Mouse (Mus musculus) CH12.LX (cell line): Measurements from ENCODE around the gene Arid4b. TPM values are rescaled to one million over a fixed set of nuclear protein-coding genes. Genes with fewer than 3 reads are reported as not detected.

Experiments
- DNase-seq: peaks from one replicate; pipeline ENCODE4 v3.0.0-alpha.2; 2013; ENCODE audit errors: extremely low read depth
- H3K27ac ChIP-seq: 2 replicates; pipeline ENCODE4 v1.5.1; 2012; ENCODE audit warnings: low read depth, mild to moderate bottlenecking, control low read depth, moderate library complexity; ENCODE audit not compliant: insufficient read depth
- H3K27me3 ChIP-seq: replicated peaks from 2 replicates; pipeline ENCODE3; 2012; ENCODE audit warnings: inconsistent platforms
- H3K36me3 ChIP-seq, 2 experiments: replicated peaks in 1 of 2; 2 replicates each; pipeline versions ENCODE3 to v1.6.1; 2012; ENCODE audit warnings: inconsistent platforms in 1 of 2, low read length in 1 of 2, mild to moderate bottlenecking in 1 of 2, mixed read lengths in 1 of 2, moderate library complexity in 1 of 2; ENCODE audit not compliant: control insufficient read depth in 1 of 2, insufficient read depth in 1 of 2
- H3K4me1 ChIP-seq, 2 experiments: 2 replicates each; pipeline ENCODE4 v1.6.1; 2012; ENCODE audit warnings: inconsistent platforms in 1 of 2, moderate library complexity in 1 of 2; ENCODE audit not compliant: insufficient read depth in 2 of 2, control insufficient read depth in 1 of 2
- H3K4me2 ChIP-seq: 2 replicates; pipeline ENCODE4 v1.6.1; 2012; ENCODE audit warnings: low read depth, mild to moderate bottlenecking, control low read depth; ENCODE audit not compliant: poor library complexity, insufficient read depth, severe bottlenecking
- H3K4me3 ChIP-seq, 3 experiments: fragments of 150-350 bp in 1 of 3; sonication (generic) in 1 of 3; replicated peaks in 1 of 3; 2 replicates each; pipeline versions ENCODE3 to v1.5.1; 2011 to 2012; ENCODE audit warnings: low read depth in 2 of 3, low read length in 2 of 3, mild to moderate bottlenecking in 2 of 3, moderate library complexity in 2 of 3, control low read depth in 1 of 3, improper control_type of control experiment in 1 of 3, inconsistent platforms in 1 of 3, mixed read lengths in 1 of 3; ENCODE audit not compliant: poor library complexity in 1 of 3
- H3K79me2 ChIP-seq: replicated peaks from 2 replicates; pipeline ENCODE4 v1.6.1; 2012; ENCODE audit warnings: mild to moderate bottlenecking, moderate library complexity; ENCODE audit not compliant: control insufficient read depth, poor library complexity, insufficient read depth, severe bottlenecking; ENCODE audit errors: extremely low read depth
- H3K9ac ChIP-seq: 2 replicates; pipeline ENCODE4 v1.6.1; 2012; ENCODE audit warnings: low read depth, mild to moderate bottlenecking, control low read depth, moderate library complexity; ENCODE audit not compliant: insufficient read depth
- H3K9me3 ChIP-seq: replicated peaks from 2 replicates; pipeline ENCODE3; 2012; ENCODE audit warnings: low read length, inconsistent platforms, mixed read lengths
- CHD1 ChIP-seq: IDR thresholded peaks from 2 replicates; pipeline ENCODE4 v1.6.1; 2012; ENCODE audit warnings: low read depth, low read length, improper control_type of control experiment, inconsistent platforms
- CTCF ChIP-seq, 2 experiments: IDR thresholded peaks in 1 of 2; conservative IDR thresholded peaks in 1 of 2; 2 replicates each; pipeline ENCODE4 v1.5.1; 2011 to 2012; ENCODE audit warnings: low read depth in 2 of 2, low read length in 2 of 2, improper control_type of control experiment in 1 of 2, inconsistent platforms in 1 of 2, mild to moderate bottlenecking in 1 of 2, moderate library complexity in 1 of 2
- ELF1 ChIP-seq: IDR thresholded peaks from 2 replicates; pipeline ENCODE4 v1.6.1; 2014; ENCODE audit warnings: low read depth, mild to moderate bottlenecking, inconsistent platforms, low read length, improper control_type of control experiment
- EP300 ChIP-seq: IDR thresholded peaks from 2 replicates; pipeline ENCODE4 v1.6.1; 2011; ENCODE audit warnings: low read length, improper control_type of control experiment
- ETS1 ChIP-seq: conservative IDR thresholded peaks from 2 replicates; pipeline ENCODE4 v1.6.1; 2012; ENCODE audit warnings: low read depth, mild to moderate bottlenecking, inconsistent platforms, low read length, improper control_type of control experiment, moderate library complexity
- HCFC1 ChIP-seq: IDR thresholded peaks from 2 replicates; pipeline ENCODE4 v1.6.1; 2012; ENCODE audit warnings: low read depth, mild to moderate bottlenecking, inconsistent platforms, low read length, improper control_type of control experiment
- IRF4 ChIP-seq: IDR thresholded peaks from 2 replicates; pipeline ENCODE4 v1.6.1; 2014; ENCODE audit warnings: low read depth, mild to moderate bottlenecking, inconsistent platforms, low read length, improper control_type of control experiment
- JUN ChIP-seq: IDR thresholded peaks from 2 replicates; pipeline ENCODE4 v1.6.1; 2011; ENCODE audit warnings: low read depth, mild to moderate bottlenecking, low read length, improper control_type of control experiment, moderate library complexity; ENCODE audit not compliant: insufficient read depth
- JUND ChIP-seq: conservative IDR thresholded peaks from 2 replicates; pipeline ENCODE4 v1.6.1; 2011; ENCODE audit warnings: low read depth, low read length, improper control_type of control experiment
- KAT2A ChIP-seq: IDR thresholded peaks from 2 replicates; pipeline ENCODE4 v1.6.1; 2012; ENCODE audit warnings: low read length, improper control_type of control experiment, inconsistent platforms; ENCODE audit not compliant: insufficient replicate concordance
- MAFK ChIP-seq: IDR thresholded peaks from 2 replicates; pipeline ENCODE4 v1.6.1; 2011; ENCODE audit warnings: low read length, improper control_type of control experiment; ENCODE audit not compliant: insufficient replicate concordance
- MAZ ChIP-seq: IDR thresholded peaks from 2 replicates; pipeline ENCODE4 v1.6.1; 2012; ENCODE audit warnings: low read depth, mild to moderate bottlenecking, inconsistent platforms, low read length, improper control_type of control experiment, moderate library complexity
- MXI1 ChIP-seq: IDR thresholded peaks from 2 replicates; pipeline ENCODE4 v1.6.1; 2011; ENCODE audit warnings: mild to moderate bottlenecking, low read depth, low read length, improper control_type of control experiment
- NRF1 ChIP-seq: IDR thresholded peaks from 2 replicates; pipeline ENCODE4 v1.6.1; 2014; ENCODE audit warnings: low read depth, mild to moderate bottlenecking, inconsistent platforms, low read length, improper control_type of control experiment, moderate library complexity
- POLR2AphosphoS2 ChIP-seq: IDR thresholded peaks from 2 replicates; pipeline ENCODE4 v1.6.1; 2011; ENCODE audit warnings: low read depth, low read length, improper control_type of control experiment
- TBP ChIP-seq: conservative IDR thresholded peaks from 2 replicates; pipeline ENCODE4 v1.6.1; 2011; ENCODE audit warnings: low read depth, low read length, improper control_type of control experiment
- TCF12 ChIP-seq: IDR thresholded peaks from 2 replicates; pipeline ENCODE4 v1.6.1; 2014; ENCODE audit warnings: low read depth, mild to moderate bottlenecking, inconsistent platforms, low read length, improper control_type of control experiment
- UBTF ChIP-seq: IDR thresholded peaks from 2 replicates; pipeline ENCODE4 v1.6.1; 2012; ENCODE audit warnings: low read depth, mild to moderate bottlenecking, inconsistent platforms, low read length, improper control_type of control experiment, moderate library complexity
- USF2 ChIP-seq: conservative IDR thresholded peaks from 2 replicates; pipeline ENCODE4 v1.6.1; 2011; ENCODE audit warnings: low read depth, low read length, improper control_type of control experiment
- ZC3H11A ChIP-seq: IDR thresholded peaks from 2 replicates; pipeline ENCODE4 v1.6.1; 2012; ENCODE audit warnings: low read depth, mild to moderate bottlenecking, inconsistent platforms, low read length, improper control_type of control experiment
- ZKSCAN1 ChIP-seq: IDR thresholded peaks from 2 replicates; pipeline ENCODE4 v1.6.1; 2012; ENCODE audit warnings: low read depth, inconsistent platforms, low read length, improper control_type of control experiment, borderline replicate concordance
- ZNF384 ChIP-seq: IDR thresholded peaks from 2 replicates; pipeline ENCODE4 v1.6.1; 2012; ENCODE audit warnings: low read depth, low read length, improper control_type of control experiment, inconsistent platforms
- dilution Hi-C: fragments of 300-500 bp; cut with MboI; formaldehyde crosslinking; loops from 2 replicates; pipeline ENCODE4 v1.14.3; 2020; ENCODE audit warnings: low sequenced_read_pairs; ENCODE audit not compliant: extremely low pct_unique_long_range_greater_than_20kb, extremely low pct_ligation_motif_present
- in situ Hi-C: fragments of 300-500 bp; cut with MboI; formaldehyde crosslinking; loops from 3 replicates; pipeline ENCODE4 v1.14.3; 2019; ENCODE audit warnings: low sequenced_read_pairs, low pct_ligation_motif_present, low pct_unique_long_range_greater_than_20kb, mixed read lengths
- polyA plus RNA-seq: library from polyadenylated mRNA; unstranded; fragments of >175 nt; gene quantifications from 2 replicates; pipeline ENCODE4 v1.2.1, GENCODE M21; 2012; ENCODE audit warnings: low read depth; ENCODE audit not compliant: insufficient read length
- total RNA-seq, 2 experiments: library from RNA; depleted of rRNA; stranded (reverse); fragments of 300-350 nt in 1 of 2; fragments of >200 nt in 1 of 2; gene quantifications; 2 replicates each; pipeline ENCODE4 v1.2.3; 2012 to 2014

Gene Arid4b
- total and polyA plus RNA-seq, 3 experiments: 9.2 to 16.4 (median 9.7) TPM

DNA sequence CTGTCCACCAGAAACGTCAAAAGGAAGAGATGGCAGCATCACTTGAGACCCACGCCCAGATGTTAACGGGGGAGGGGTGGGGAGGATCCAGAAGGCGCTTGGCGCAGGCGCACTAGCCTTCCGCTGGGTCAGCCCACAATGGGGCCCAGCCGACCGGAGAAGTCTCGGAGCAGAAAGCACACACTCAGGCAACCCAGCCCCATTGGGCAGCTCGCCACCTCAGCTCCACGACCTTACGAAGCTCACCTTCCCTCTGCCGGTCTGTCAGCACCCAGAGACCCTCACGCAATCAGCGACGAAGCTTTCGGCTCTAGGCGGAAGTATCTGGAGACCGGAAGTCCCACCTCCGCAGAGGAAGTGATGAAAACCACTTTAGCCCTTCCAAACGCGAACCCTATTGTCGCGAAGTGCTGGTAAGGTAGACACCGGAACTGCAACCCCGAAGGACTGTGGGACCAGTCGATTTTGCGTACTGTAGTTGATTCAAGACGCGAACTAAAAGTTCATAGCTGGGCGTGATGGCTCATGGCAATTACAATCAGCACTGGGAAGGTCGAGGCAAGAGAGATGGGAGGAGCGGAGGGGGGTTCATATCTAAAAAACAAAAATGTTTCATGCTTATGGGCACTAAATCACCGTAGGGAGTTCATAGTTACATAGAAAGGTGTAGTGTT, 23.6 kb upstream of the Arid4b start, which contains the start of gene Tbce (continued):
- no peak for TF ChIP-seq MAFK
- TF ChIP-seq ELF1: peak; percentile 94
- TF ChIP-seq MAZ: no peak
- no peak for TF ChIP-seq CTCF (conservative IDR thresholded peaks at IDR 0.05 in 1 of 2, IDR thresholded peaks at IDR 0.05 in 1 of 2; ENCODE audit: low read depth in 2 of 2, low read length in 2 of 2)
- TF ChIP-seq KAT2A: peak; percentile 79; the same call in 1 of the 2 replicates
- TF ChIP-seq JUN: no peak
- no peak for TF ChIP-seq ZNF384

DNA sequence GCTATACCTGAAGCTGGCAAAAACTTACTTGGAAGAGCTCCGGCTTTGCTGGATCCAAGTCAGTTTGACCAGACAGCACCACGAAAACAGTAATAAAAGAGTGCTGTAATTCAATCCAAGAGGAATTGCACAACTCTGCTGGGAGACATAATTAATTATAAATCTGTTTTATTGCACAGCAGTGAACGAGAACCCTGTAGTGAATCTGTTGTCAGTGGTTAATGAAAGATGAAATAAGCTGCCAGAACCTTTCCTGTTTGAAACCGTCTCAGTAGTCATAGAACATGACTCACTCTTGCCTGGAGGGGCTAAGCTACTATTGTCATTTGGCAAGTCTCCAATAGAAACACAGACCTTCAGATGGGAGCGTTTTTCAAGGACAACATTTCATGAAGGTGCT, 22.8 kb upstream of the Arid4b start:
- Histone ChIP-seq H3K79me2 (peaks cover 35% of the 10 kb centered on the region), H3K27ac (no peak overlapping the region), H3K4me1 (peaks cover 3 to 16% of the 10 kb centered on the region in 2 experiments; a peak in 2 of 4 replicates), H3K9ac (peak overlapping the region; percentile 98), H3K4me3 (peak overlapping the region; percentile 74 to 99 (median 97)), H3K9me3 (no peaks in the 10 kb centered on the region), H3K27me3 (no peaks in the 10 kb centered on the region), H3K4me2 (peak overlapping the region; percentile 90), H3K36me3 (peaks cover 0 to 7% of the 10 kb centered on the region in 2 experiments)
- TF ChIP-seq TBP: 0 out of 2 replicates have a peak, but pooled peaks have one; percentile 45
- TF ChIP-seq NRF1: no peak
- peak; percentile 88 for TF ChIP-seq JUND
- TF ChIP-seq ETS1: peak; percentile 39; the same call in 1 of the 2 replicates
- peak; percentile 64 for TF ChIP-seq JUN
- TF ChIP-seq ZKSCAN1: no peak
- 0 out of 2 replicates have a peak, but pooled peaks have one; percentile 2 for TF ChIP-seq MXI1
- in situ Hi-C loops (no loop called here), dilution Hi-C loops (no loop called here)
- DNase-seq: peak; percentile 56

DNA sequence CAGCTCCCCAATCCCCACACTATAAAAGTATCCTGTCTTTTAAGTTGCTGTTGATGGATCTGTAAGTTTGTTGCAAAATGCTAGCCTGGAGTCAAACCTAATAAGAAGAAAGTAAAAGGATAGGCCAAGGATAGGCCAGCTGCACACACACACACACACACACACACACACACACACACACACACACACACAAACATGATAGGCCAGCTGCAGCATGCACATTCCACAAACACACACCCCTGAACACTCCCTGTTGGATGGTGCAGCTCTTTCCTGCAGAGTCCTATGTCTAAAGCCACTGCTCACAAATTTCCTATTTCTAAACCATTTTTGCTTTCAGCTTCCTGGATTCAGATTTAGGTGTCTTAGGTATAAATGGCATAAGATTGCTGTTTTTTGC, 19.2 kb upstream of the Arid4b start:
- H3K4me2 ChIP-seq: no peak overlapping the region
- H3K4me3 ChIP-seq: no peak overlapping the region
- H3K9ac ChIP-seq: no peak overlapping the region
- no peak for DNase-seq
- dilution Hi-C loops (no loop called here), in situ Hi-C loops (no loop called here)
- H3K27me3 ChIP-seq: no peaks in the 10 kb centered on the region
- no peak overlapping the region for H3K27ac ChIP-seq
- H3K9me3 ChIP-seq: no peaks in the 10 kb centered on the region
- peaks cover 9 to 21% of the 10 kb centered on the region in 2 experiments for H3K36me3 ChIP-seq
- H3K4me1 ChIP-seq: peaks cover 3 to 10% of the 10 kb centered on the region in 2 experiments; a peak in 2 of 4 replicates
- TF ChIP-seq POLR2AphosphoS2 (no peak), EP300 (no peak), KAT2A (no peak), UBTF (no peak), TCF12 (no peak), CHD1 (no peak), USF2 (no peak), HCFC1 (no peak), ZC3H11A (no peak), MAFK (no peak), IRF4 (no peak)
- peaks cover 3% of the 10 kb centered on the region for H3K79me2 ChIP-seq
